Mouse (Mus musculus): ENCODE data around the gene Accs.

Gene Accs

GRCm38 (mm10) chr2:93858845-93859244 is 9.1 kb upstream of the Accs start:
- in situ Hi-C loops (cut with MboI, MseI) = no loop called here

- in situ Hi-C loops (cut with MboI, MseI) = no loop called here
These were observed 1.6 kb upstream of the Accs start for GRCm38 (mm10) chr2:93851303-93851702.

- in situ Hi-C loops (cut with MboI, MseI) = no loop called here
These were observed 688 bp upstream of the Accs start for GRCm38 (mm10) chr2:93850317-93850944.

- in situ Hi-C loops (cut with MboI, MseI) = no loop called here
These were observed 8.4 kb downstream of the Accs start for GRCm38 (mm10) chr2:93841349-93841748.

- in situ Hi-C loops (cut with MboI, MseI) = no loop called here
These were observed 9.6 kb downstream of the Accs start for GRCm38 (mm10) chr2:93840109-93840508.

- in situ Hi-C loops (cut with MboI, MseI) = no loop called here
These were observed 10.8 kb downstream of the Accs start for GRCm38 (mm10) chr2:93838931-93839330.

- in situ Hi-C loops (cut with MboI, MseI) = no loop called here
These were observed 13.4 kb downstream of the Accs start for GRCm38 (mm10) chr2:93836232-93836785.

- in situ Hi-C loops (cut with MboI, MseI) = no loop called here
These were observed 14.1 kb downstream of the Accs start for GRCm38 (mm10) chr2:93835596-93835995.

GRCm38 (mm10) chr2:93823519-93823918 is 26.2 kb downstream of the Accs start:
- in situ Hi-C loops (cut with MboI, MseI) = no loop called here

GRCm38 (mm10) chr2:93822045-93822749 is 27.5 kb downstream of the Accs start, which contains the start of gene Ext2:
Ext2 (minus strand) TSS chr2:93822568.
- in situ Hi-C loops (cut with MboI, MseI) = no loop called here

- in situ Hi-C loops (cut with MboI, MseI) = loop anchor here (10.0 kb wide), 1 partner anchor 343 kb away; no protein-coding TSS in a partner anchor
These were observed 32.0 kb downstream of the Accs start for GRCm38 (mm10) chr2:93817791-93818190.

GRCm38 (mm10) chr2:93813343-93813742 is 36.4 kb downstream of the Accs start:
- in situ Hi-C loops (cut with MboI, MseI) = loop anchor here (10.0 kb wide), 1 partner anchor 339 kb away; no protein-coding TSS in a partner anchor

GRCm38 (mm10) chr2:93811812-93812211 is 37.9 kb downstream of the Accs start:
- in situ Hi-C loops (cut with MboI, MseI) = loop anchor here (10.0 kb wide), 1 partner anchor 337 kb away; no protein-coding TSS in a partner anchor

GRCm38 (mm10) chr2:93809931-93810330 is 39.8 kb downstream of the Accs start:
- in situ Hi-C loops (cut with MboI, MseI) = loop anchor here (10.0 kb wide), 1 partner anchor 335 kb away; no protein-coding TSS in a partner anchor

- in situ Hi-C loops (cut with MboI, MseI) = no loop called here
These were observed 41.7 kb downstream of the Accs start for GRCm38 (mm10) chr2:93808071-93808470.

GRCm38 (mm10) chr2:93807440-93807839 is 42.3 kb downstream of the Accs start:
- in situ Hi-C loops (cut with MboI, MseI) = no loop called here

- in situ Hi-C loops (cut with MboI, MseI) = no loop called here
These were observed 43.1 kb downstream of the Accs start for GRCm38 (mm10) chr2:93806487-93807201.

- in situ Hi-C loops (cut with MboI, MseI) = no loop called here
These were observed 44.2 kb downstream of the Accs start for GRCm38 (mm10) chr2:93805523-93805922.

GRCm38 (mm10) chr2:93805066-93805465 is 44.7 kb downstream of the Accs start:
- in situ Hi-C loops (cut with MboI, MseI) = no loop called here

- in situ Hi-C loops (cut with MboI, MseI) = no loop called here
These were observed 46.8 kb downstream of the Accs start for GRCm38 (mm10) chr2:93802947-93803346.

- in situ Hi-C loops (cut with MboI, MseI) = no loop called here
These were observed 48.6 kb downstream of the Accs start for GRCm38 (mm10) chr2:93801097-93801496.
